Mouse (Mus musculus): Measurements from ENCODE around the gene Agmat.

- TF ChIP-seq POLR2A (IDR thresholded peaks at IDR 0.05; ENCODE audit: borderline replicate concordance, extremely low read depth, low read depth, low read length) (no peak), CTCF (IDR thresholded peaks at IDR 0.05; ENCODE audit: insufficient read depth, low read length) (no peak)
These were observed 37.5 kb upstream of the Agmat start for GRCm38 (mm10) chr4:141708971-141709370.
